Mouse (Mus musculus): ENCODE data around the gene A530032D15Rik. TPM values are rescaled to one million over a fixed set of nuclear protein-coding genes. Genes with fewer than 3 reads are reported as not detected.
"Not testable (repeated sequence)": the region's sequence is repeated elsewhere in the genome, so short reads cannot be mapped to it uniquely, and the experiment has no call there.

Gene A530032D15Rik
- polyA plus RNA-seq, 1 experiment from 2014 or later: not detected

GRCm38 (mm10) chr1:85086211-85086610 lies 23.4 kb downstream of the A530032D15Rik start:
- H3K4me2 ChIP-seq (ENCODE audit: low read depth, low read length); ATAC-seq (replicated peaks; ENCODE audit: extremely low read depth, insufficient read depth, low FRiP score); H3K9ac ChIP-seq (ENCODE audit: low read length); H3K4me3 ChIP-seq (ENCODE audit: low read length); H3K27ac ChIP-seq (ENCODE audit: low read length); H3K36me3 ChIP-seq (ENCODE audit: control insufficient read depth, insufficient read depth); H3K27me3 ChIP-seq (ENCODE audit: control insufficient read depth, insufficient read depth, low read length); H3K4me1 ChIP-seq (ENCODE audit: control insufficient read depth, insufficient read depth, low read length); H3K9me3 ChIP-seq (replicated peaks; ENCODE audit: control insufficient read depth, low read length): not testable (repeated sequence)
- WGBS: 33% methylated on average over 1 of the region's 1 CpGs

GRCm38 (mm10) chr1:85084803-85085202 lies 24.9 kb downstream of the A530032D15Rik start:
- not testable (repeated sequence) for H3K9me3 ChIP-seq (replicated peaks; ENCODE audit: control insufficient read depth, low read length); H3K4me3 ChIP-seq (ENCODE audit: low read length); ATAC-seq (replicated peaks; ENCODE audit: extremely low read depth, insufficient read depth, low FRiP score); H3K27me3 ChIP-seq (ENCODE audit: control insufficient read depth, insufficient read depth, low read length); H3K9ac ChIP-seq (ENCODE audit: low read length); H3K4me2 ChIP-seq (ENCODE audit: low read depth, low read length); H3K36me3 ChIP-seq (ENCODE audit: control insufficient read depth, insufficient read depth); H3K4me1 ChIP-seq (ENCODE audit: control insufficient read depth, insufficient read depth, low read length); H3K27ac ChIP-seq (ENCODE audit: low read length)
- 43% methylated on average over 3 of the region's 3 CpGs for WGBS

GRCm38 (mm10) chr1:85073099-85073498 lies 36.6 kb downstream of the A530032D15Rik start:
- not testable (repeated sequence) for H3K4me3 ChIP-seq (ENCODE audit: low read length); H3K36me3 ChIP-seq (ENCODE audit: control insufficient read depth, insufficient read depth); ATAC-seq (replicated peaks; ENCODE audit: extremely low read depth, insufficient read depth, low FRiP score); H3K27me3 ChIP-seq (ENCODE audit: control insufficient read depth, insufficient read depth, low read length); H3K9ac ChIP-seq (ENCODE audit: low read length); H3K4me2 ChIP-seq (ENCODE audit: low read depth, low read length); H3K4me1 ChIP-seq (ENCODE audit: control insufficient read depth, insufficient read depth, low read length); H3K9me3 ChIP-seq (replicated peaks; ENCODE audit: control insufficient read depth, low read length); H3K27ac ChIP-seq (ENCODE audit: low read length)
- WGBS: 45% methylated on average over 3 of the region's 3 CpGs

- H3K27me3 ChIP-seq (ENCODE audit: control insufficient read depth, insufficient read depth, low read length); H3K4me2 ChIP-seq (ENCODE audit: low read depth, low read length); H3K4me3 ChIP-seq (ENCODE audit: low read length); H3K27ac ChIP-seq (ENCODE audit: low read length); ATAC-seq (replicated peaks; ENCODE audit: extremely low read depth, insufficient read depth, low FRiP score); H3K4me1 ChIP-seq (ENCODE audit: control insufficient read depth, insufficient read depth, low read length); H3K9ac ChIP-seq (ENCODE audit: low read length); H3K9me3 ChIP-seq (replicated peaks; ENCODE audit: control insufficient read depth, low read length); H3K36me3 ChIP-seq (ENCODE audit: control insufficient read depth, insufficient read depth): not testable (repeated sequence)
- WGBS: 52% methylated on average over 3 of the region's 3 CpGs
These were observed 38.0 kb downstream of the A530032D15Rik start for GRCm38 (mm10) chr1:85071690-85072089.

- H3K27me3 ChIP-seq (ENCODE audit: control insufficient read depth, insufficient read depth, low read length); H3K4me1 ChIP-seq (ENCODE audit: control insufficient read depth, insufficient read depth, low read length); H3K9ac ChIP-seq (ENCODE audit: low read length); H3K36me3 ChIP-seq (ENCODE audit: control insufficient read depth, insufficient read depth); H3K4me3 ChIP-seq (ENCODE audit: low read length); ATAC-seq (replicated peaks; ENCODE audit: extremely low read depth, insufficient read depth, low FRiP score); H3K9me3 ChIP-seq (replicated peaks; ENCODE audit: control insufficient read depth, low read length); H3K27ac ChIP-seq (ENCODE audit: low read length); H3K4me2 ChIP-seq (ENCODE audit: low read depth, low read length): not testable (repeated sequence)
- WGBS: 70% methylated on average over 4 of the region's 6 CpGs
These were observed 73.9 kb downstream of the A530032D15Rik start for GRCm38 (mm10) chr1:85035801-85036200.

- not testable (repeated sequence) for H3K9ac ChIP-seq (ENCODE audit: low read length); H3K36me3 ChIP-seq (ENCODE audit: control insufficient read depth, insufficient read depth); H3K4me1 ChIP-seq (ENCODE audit: control insufficient read depth, insufficient read depth, low read length); ATAC-seq (replicated peaks; ENCODE audit: extremely low read depth, insufficient read depth, low FRiP score); H3K4me2 ChIP-seq (ENCODE audit: low read depth, low read length); H3K27me3 ChIP-seq (ENCODE audit: control insufficient read depth, insufficient read depth, low read length); H3K4me3 ChIP-seq (ENCODE audit: low read length); H3K9me3 ChIP-seq (replicated peaks; ENCODE audit: control insufficient read depth, low read length); H3K27ac ChIP-seq (ENCODE audit: low read length)
- WGBS: 73% methylated on average over 3 of the region's 4 CpGs
These were observed 75.3 kb downstream of the A530032D15Rik start for GRCm38 (mm10) chr1:85034394-85034793.

- H3K27me3 ChIP-seq (ENCODE audit: control insufficient read depth, insufficient read depth, low read length); H3K9me3 ChIP-seq (replicated peaks; ENCODE audit: control insufficient read depth, low read length); H3K4me1 ChIP-seq (ENCODE audit: control insufficient read depth, insufficient read depth, low read length); H3K36me3 ChIP-seq (ENCODE audit: control insufficient read depth, insufficient read depth); H3K27ac ChIP-seq (ENCODE audit: low read length); H3K9ac ChIP-seq (ENCODE audit: low read length); H3K4me2 ChIP-seq (ENCODE audit: low read depth, low read length); ATAC-seq (replicated peaks; ENCODE audit: extremely low read depth, insufficient read depth, low FRiP score); H3K4me3 ChIP-seq (ENCODE audit: low read length): not testable (repeated sequence)
- WGBS: 95% methylated on average over 5 of the region's 6 CpGs
These were observed 76.0 kb downstream of the A530032D15Rik start for GRCm38 (mm10) chr1:85033616-85034015.

Other genes starting within 250 kb of the A530032D15Rik start
- not detected in 2 replicates for gene Slc16a14, start 174.7 kb downstream of the A530032D15Rik start, polyA plus RNA-seq (2015; fragmentation: Nextera tagmentation; extraction: Ambion mirVana)
- not detected in 2 replicates for gene Gm10553, start 9.7 kb downstream of the A530032D15Rik start, polyA plus RNA-seq (2015; fragmentation: Nextera tagmentation; extraction: Ambion mirVana)
- gene C130026I21Rik, start 160.7 kb upstream of the A530032D15Rik start, polyA plus RNA-seq (2015; fragmentation: Nextera tagmentation; extraction: Ambion mirVana): 0.43 and 0.57 TPM in 2 replicates